Mouse (Mus musculus) cerebellum, adult 2 months (tissue): Measurements from ENCODE around the gene B3gnt9.

Experiments
- CTCF ChIP-seq: fragments of 200-500 bp; IDR thresholded peaks from 2 replicates; pipeline ENCODE4 v1.5.1; 2011; ENCODE audit warnings: low read depth, mild to moderate bottlenecking, control low read depth, low read length, moderate library complexity, borderline replicate concordance; ENCODE audit not compliant: insufficient read depth
- POLR2A ChIP-seq: fragments of 200-500 bp; IDR thresholded peaks from 2 replicates; pipeline ENCODE4 v1.6.1; 2011; ENCODE audit warnings: low read length, control low read depth, borderline replicate concordance; ENCODE audit not compliant: insufficient read depth

GRCm38 (mm10) chr8:105290554-105291314 is 35.8 kb upstream of the B3gnt9 start:
- peak; percentile 81 for TF ChIP-seq CTCF
- TF ChIP-seq POLR2A, result no peak
